Mouse (Mus musculus): ENCODE results near the gene Thsd1.

GRCm38 (mm10) chr8:22245663-22246062 lies 18.6 kb downstream of the Thsd1 start:
- TF ChIP-seq GATA1 (IDR thresholded peaks at IDR 0.05; ENCODE audit: borderline replicate concordance, low read length), result no peak
- TF ChIP-seq FLI1 (IDR thresholded peaks at IDR 0.05; ENCODE audit: low read length), result no peak

Data from megakaryocyte, embryonic 14.5 days (primary cell).